Mouse (Mus musculus): ENCODE data around the gene Slc7a15. TPM values are rescaled to one million over a fixed set of nuclear protein-coding genes. Genes with fewer than 3 reads are reported as not detected.

Slc7a15 gene
- total and polyA plus RNA-seq, 3 experiments = not detected

DNA sequence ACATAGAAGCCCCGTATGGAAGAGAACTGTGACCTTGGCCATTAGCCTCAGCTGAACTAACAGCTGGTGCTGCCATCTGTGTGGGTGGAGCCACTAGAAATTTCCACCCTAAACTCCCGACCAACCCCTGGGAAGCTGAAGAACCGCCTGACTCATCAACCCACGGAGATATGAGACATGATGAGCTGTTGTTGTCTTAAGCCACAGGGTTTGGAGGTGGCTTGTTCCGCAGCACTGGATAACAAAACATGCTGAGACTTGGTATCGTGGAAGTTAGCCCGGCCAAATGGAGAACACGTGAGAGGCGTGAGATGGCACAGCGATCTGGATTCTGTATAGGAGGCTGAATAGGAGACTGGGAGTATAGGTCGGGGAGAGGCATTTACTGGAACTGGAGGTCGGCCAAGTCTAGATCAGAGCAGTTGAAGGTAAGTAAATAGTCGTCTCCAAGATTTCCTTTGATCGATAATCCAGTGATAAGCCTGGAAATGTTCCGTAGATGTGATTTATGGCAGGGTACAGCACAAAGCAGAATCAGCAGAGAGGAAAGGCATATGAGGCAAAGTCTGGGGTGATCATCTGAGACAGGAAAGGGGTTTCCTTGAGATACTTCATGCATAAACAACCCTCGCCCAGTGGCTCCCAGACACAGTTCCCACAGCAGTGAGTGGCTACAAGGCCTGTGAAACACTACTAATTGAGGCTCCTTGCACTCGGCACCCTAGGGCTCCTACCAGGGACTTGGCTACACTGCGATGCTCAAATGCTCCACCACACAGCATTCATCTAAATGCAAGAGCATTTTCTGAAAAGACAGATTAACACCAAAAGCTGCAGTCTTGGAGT is 87.6 kb downstream of the Slc7a15 start:
- no peak overlapping the region for H3K27ac ChIP-seq (ENCODE audit: control insufficient read depth, low read depth, low read length)
- H3K9me3 ChIP-seq (replicated peaks; ENCODE audit: insufficient read depth, low read length) = no peaks in the 10 kb centered on the region
- no peak for TF ChIP-seq BHLHE40 (IDR thresholded peaks at IDR 0.05; ENCODE audit: borderline replicate concordance, low read depth, low read length)
- no peak for TF ChIP-seq ELF1 (IDR thresholded peaks at IDR 0.05; ENCODE audit: low read depth, low read length)
- TF ChIP-seq ETS1 (IDR thresholded peaks at IDR 0.05; ENCODE audit: low read depth, low read length) = peak; percentile 29; the same call in 1 of the 2 replicates
- H3K4me3 ChIP-seq (ENCODE audit: control insufficient read depth in 1 of 2, insufficient read depth in 1 of 2, low read depth in 2 of 2, low read length in 2 of 2) = no peak overlapping the region
- peak; percentile 15 for DNase-seq (ENCODE audit: low read depth, low spot score)
- no peak overlapping the region for H3K9ac ChIP-seq (ENCODE audit: control insufficient read depth, low read depth, low read length, poor library complexity, severe bottlenecking)
- no peaks in the 10 kb centered on the region; a peak in 1 of 4 replicates for H3K4me1 ChIP-seq (ENCODE audit: control insufficient read depth in 1 of 2, insufficient read depth in 2 of 2, low read length in 2 of 2)
- H3K79me2 ChIP-seq (ENCODE audit: control insufficient read depth, insufficient read depth, low read length, poor library complexity) = no peaks in the 10 kb centered on the region
- H3K27me3 ChIP-seq (ENCODE audit: control insufficient read depth in 1 of 2, insufficient read depth in 2 of 2, low read length in 2 of 2) = peaks cover 4 to 5% of the 10 kb centered on the region in 2 experiments; a peak in 3 of 4 replicates
- H3K36me3 ChIP-seq (ENCODE audit: control insufficient read depth in 1 of 2, insufficient read depth in 2 of 2, low read length in 2 of 2) = no peaks in the 10 kb centered on the region

DNA sequence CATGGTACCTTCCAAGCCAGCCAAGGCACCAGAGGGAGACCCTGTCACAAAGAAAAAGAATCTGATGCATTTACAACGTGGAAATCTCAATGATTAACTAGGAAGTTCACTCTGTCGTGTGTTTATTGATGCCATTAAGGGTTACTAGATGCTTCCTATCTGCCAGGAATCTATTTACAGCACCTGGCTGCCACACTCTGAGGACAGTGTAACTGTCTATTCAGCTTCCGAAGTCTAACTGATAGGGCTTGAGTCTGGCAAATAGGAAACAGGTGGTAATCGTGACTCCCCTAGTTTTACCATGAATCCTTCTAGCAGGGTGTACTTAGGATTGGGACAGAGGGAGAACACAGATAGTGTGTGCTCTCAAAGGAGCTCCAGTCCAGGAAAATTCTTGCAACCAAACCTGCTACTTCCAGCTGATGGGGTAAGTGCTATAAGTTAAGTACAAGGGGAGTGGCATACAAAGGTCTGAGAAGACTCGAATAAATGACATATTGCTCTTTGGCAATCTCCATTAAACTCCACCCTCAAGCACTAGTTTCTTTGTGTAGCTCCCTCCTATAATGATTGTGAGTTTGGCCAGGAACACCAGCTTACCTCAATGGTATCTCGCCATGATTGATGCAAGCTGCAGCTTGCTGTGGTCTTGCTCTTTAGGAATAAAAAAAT is 88.4 kb downstream of the Slc7a15 start:
- Histone ChIP-seq H3K27me3 (ENCODE audit: control insufficient read depth in 1 of 2, insufficient read depth in 2 of 2, low read length in 2 of 2) (peaks cover 4 to 5% of the 10 kb centered on the region in 2 experiments; a peak in 3 of 4 replicates), H3K27ac (ENCODE audit: control insufficient read depth, low read depth, low read length) (no peak overlapping the region), H3K4me1 (ENCODE audit: control insufficient read depth in 1 of 2, insufficient read depth in 2 of 2, low read length in 2 of 2) (no peaks in the 10 kb centered on the region; a peak in 1 of 4 replicates), H3K36me3 (ENCODE audit: control insufficient read depth in 1 of 2, insufficient read depth in 2 of 2, low read length in 2 of 2) (no peaks in the 10 kb centered on the region), H3K4me3 (ENCODE audit: control insufficient read depth in 1 of 2, insufficient read depth in 1 of 2, low read depth in 2 of 2, low read length in 2 of 2) (no peak overlapping the region), H3K9ac (ENCODE audit: control insufficient read depth, low read depth, low read length, poor library complexity, severe bottlenecking) (no peak overlapping the region), H3K79me2 (ENCODE audit: control insufficient read depth, insufficient read depth, low read length, poor library complexity) (no peaks in the 10 kb centered on the region), H3K9me3 (replicated peaks; ENCODE audit: insufficient read depth, low read length) (no peaks in the 10 kb centered on the region)
- DNase-seq (ENCODE audit: low read depth, low spot score) = no peak
- TF ChIP-seq SIN3A (IDR thresholded peaks at IDR 0.05; ENCODE audit: low read length) (no peak), CTCF (IDR thresholded peaks at IDR 0.05 in 2 of 3, conservative IDR thresholded peaks at IDR 0.05 in 1 of 3; ENCODE audit: control insufficient read depth in 1 of 3, insufficient read depth in 1 of 3, low read depth in 2 of 3, low read length in 3 of 3, poor library complexity in 1 of 3, severe bottlenecking in 1 of 3) (no peak), TAL1 (IDR thresholded peaks at IDR 0.05; ENCODE audit: low read length) (0 out of 2 replicates have a peak, but pooled peaks have one; percentile 20), POLR2AphosphoS2 (IDR thresholded peaks at IDR 0.05; ENCODE audit: low read length) (no peak), ETS1 (IDR thresholded peaks at IDR 0.05; ENCODE audit: low read depth, low read length) (no peak), NELFE (IDR thresholded peaks at IDR 0.05; ENCODE audit: low read depth, low read length) (no peak), GATA1 (IDR thresholded peaks at IDR 0.05; ENCODE audit: low read depth, low read length) (no peak)

DNA sequence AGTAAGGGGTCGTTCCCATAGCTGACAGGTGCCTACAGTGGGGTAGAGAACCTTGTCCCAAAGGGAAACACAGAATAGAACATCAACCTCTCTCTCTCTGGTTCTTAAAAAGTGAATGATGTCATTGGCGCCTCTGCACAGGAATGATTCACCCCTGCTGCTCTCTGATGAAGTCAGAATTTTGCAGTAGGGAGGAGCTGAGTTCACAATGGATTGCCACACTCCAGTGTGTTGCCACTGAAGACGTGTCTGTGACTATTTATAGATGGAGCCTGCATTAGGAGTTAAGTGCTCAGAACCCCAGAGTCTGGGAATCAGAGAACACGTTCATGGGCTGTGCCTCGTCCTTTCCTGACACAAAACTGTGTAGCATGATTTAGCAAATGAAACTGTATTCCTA is 89.2 kb downstream of the Slc7a15 start:
- Histone ChIP-seq H3K27ac (ENCODE audit: control insufficient read depth, low read depth, low read length) (no peak overlapping the region), H3K36me3 (ENCODE audit: control insufficient read depth in 1 of 2, insufficient read depth in 2 of 2, low read length in 2 of 2) (no peaks in the 10 kb centered on the region), H3K79me2 (ENCODE audit: control insufficient read depth, insufficient read depth, low read length, poor library complexity) (no peaks in the 10 kb centered on the region), H3K9me3 (replicated peaks; ENCODE audit: insufficient read depth, low read length) (no peaks in the 10 kb centered on the region), H3K4me1 (ENCODE audit: control insufficient read depth in 1 of 2, insufficient read depth in 2 of 2, low read length in 2 of 2) (no peaks in the 10 kb centered on the region; a peak in 1 of 4 replicates), H3K4me3 (ENCODE audit: control insufficient read depth in 1 of 2, insufficient read depth in 1 of 2, low read depth in 2 of 2, low read length in 2 of 2) (no peak overlapping the region), H3K27me3 (ENCODE audit: control insufficient read depth in 1 of 2, insufficient read depth in 2 of 2, low read length in 2 of 2) (peaks cover 4 to 5% of the 10 kb centered on the region in 2 experiments; a peak in 3 of 4 replicates), H3K9ac (ENCODE audit: control insufficient read depth, low read depth, low read length, poor library complexity, severe bottlenecking) (no peak overlapping the region)
- no peak for DNase-seq (ENCODE audit: low read depth, low spot score)
- TF ChIP-seq POLR2A (IDR thresholded peaks at IDR 0.05; ENCODE audit: control insufficient read depth in 1 of 2, insufficient read depth in 1 of 2, low read depth in 1 of 2, low read length in 2 of 2, poor library complexity in 1 of 2) (no peak), USF1 (IDR thresholded peaks at IDR 0.05; ENCODE audit: low read depth, low read length) (no peak), NRF1 (IDR thresholded peaks at IDR 0.05; ENCODE audit: insufficient read depth, low read depth, low read length, poor library complexity, severe bottlenecking) (no peak), HCFC1 (IDR thresholded peaks at IDR 0.05; ENCODE audit: low read depth, low read length) (no peak), NELFE (IDR thresholded peaks at IDR 0.05; ENCODE audit: low read depth, low read length) (no peak), MYB (IDR thresholded peaks at IDR 0.05; ENCODE audit: low read depth, low read length) (no peak), CHD1 (IDR thresholded peaks at IDR 0.05; ENCODE audit: low read depth, low read length) (no peak), ZC3H11A (IDR thresholded peaks at IDR 0.05; ENCODE audit: low read depth, low read length) (no peak), GATA1 (IDR thresholded peaks at IDR 0.05; ENCODE audit: low read depth, low read length) (no peak), ZMIZ1 (IDR thresholded peaks at IDR 0.05; ENCODE audit: low read depth, low read length) (no peak), POLR2AphosphoS2 (IDR thresholded peaks at IDR 0.05; ENCODE audit: low read length) (no peak), MAX (IDR thresholded peaks at IDR 0.05; ENCODE audit: low read length) (no peak), KAT2A (conservative IDR thresholded peaks at IDR 0.05; ENCODE audit: low read depth, low read length) (no peak)

Data from MEL (cell line).